Mouse (Mus musculus): ENCODE data around the gene Samsn1. TPM values are rescaled to one million over a fixed set of nuclear protein-coding genes. Genes with fewer than 3 reads are reported as not detected.
A peak's percentile ranks its signal among the peaks of the same experiment; 100 is the strongest.

Samsn1 gene
- polyA plus RNA-seq, 1 experiment from 2014 or later, result 1.8 TPM

DNA sequence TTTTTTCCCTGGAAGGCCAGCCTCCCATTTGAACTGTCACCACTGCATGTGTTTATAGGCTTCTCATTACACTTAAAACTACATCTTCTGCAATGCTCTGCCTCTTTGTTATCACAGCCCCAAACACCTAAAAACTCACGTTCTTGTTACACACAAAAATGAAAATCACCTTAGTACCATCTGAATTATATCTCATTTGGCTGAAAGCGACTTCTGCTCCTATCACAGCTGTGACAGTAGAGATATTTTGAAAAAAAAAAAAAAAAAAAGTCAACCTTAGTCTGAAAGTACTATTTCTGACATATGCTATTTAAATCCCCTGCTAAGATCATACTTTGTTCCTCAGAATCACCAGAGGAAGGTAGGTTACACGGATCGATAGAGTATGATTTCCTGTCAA, 102.8 kb downstream of the Samsn1 start:
- Histone ChIP-seq H3K4me1 (ENCODE audit: control insufficient read depth, insufficient read depth, low read length) (no peaks in the 10 kb centered on the region), H3K9ac (replicated peaks; ENCODE audit: low read length) (no peak overlapping the region), H3K4me2 (ENCODE audit: low read length) (no peak overlapping the region), H3K9me3 (ENCODE audit: control insufficient read depth, low read length) (no peaks in the 10 kb centered on the region), H3K27ac (replicated peaks; ENCODE audit: low read depth, low read length) (no peak overlapping the region), H3K4me3 (replicated peaks; ENCODE audit: low read depth, low read length) (no peak overlapping the region), H3K36me3 (ENCODE audit: control insufficient read depth, insufficient read depth, low read length) (no peaks in the 10 kb centered on the region), H3K27me3 (ENCODE audit: control insufficient read depth, insufficient read depth, low read length) (no peaks in the 10 kb centered on the region)
- no peak for DNase-seq
- 87% methylated on average over 4 of the region's 4 CpGs for WGBS
- no peak for ATAC-seq (ENCODE audit: low FRiP score, low TSS enrichment)

DNA sequence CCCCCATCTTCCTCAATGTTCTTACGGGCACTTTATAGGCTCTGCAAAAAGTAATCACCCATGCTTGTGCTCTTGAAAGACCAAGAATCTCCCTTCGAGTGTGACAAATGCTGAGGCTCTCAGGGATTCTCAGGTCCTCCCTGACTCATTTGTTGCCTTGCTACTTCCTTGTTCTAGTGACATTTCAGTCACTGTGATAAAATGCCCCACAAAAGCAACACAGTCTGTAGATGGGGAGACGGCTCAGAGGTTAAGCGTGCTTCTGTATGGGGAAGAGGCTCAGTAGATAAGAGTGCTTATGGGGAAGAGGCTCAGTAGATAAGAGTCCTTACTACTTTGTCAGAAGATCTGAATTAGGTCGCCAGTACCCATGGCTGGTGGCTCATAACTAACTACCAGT, 104.4 kb downstream of the Samsn1 start:
- ATAC-seq (ENCODE audit: low FRiP score, low TSS enrichment) (no peak), DNase-seq (no peak)
- WGBS, result 90% methylated on average over 5 of the region's 5 CpGs
- no peak overlapping the region for H3K9ac ChIP-seq (replicated peaks; ENCODE audit: low read length)
- no peaks in the 10 kb centered on the region for H3K36me3 ChIP-seq (ENCODE audit: control insufficient read depth, insufficient read depth, low read length)
- no peak overlapping the region for H3K4me2 ChIP-seq (ENCODE audit: low read length)
- H3K9me3 ChIP-seq (ENCODE audit: control insufficient read depth, low read length), result no peaks in the 10 kb centered on the region
- no peak overlapping the region for H3K27ac ChIP-seq (replicated peaks; ENCODE audit: low read depth, low read length)
- no peaks in the 10 kb centered on the region for H3K27me3 ChIP-seq (ENCODE audit: control insufficient read depth, insufficient read depth, low read length)
- H3K4me1 ChIP-seq (ENCODE audit: control insufficient read depth, insufficient read depth, low read length), result no peaks in the 10 kb centered on the region
- H3K4me3 ChIP-seq (replicated peaks; ENCODE audit: low read depth, low read length), result no peak overlapping the region

DNA sequence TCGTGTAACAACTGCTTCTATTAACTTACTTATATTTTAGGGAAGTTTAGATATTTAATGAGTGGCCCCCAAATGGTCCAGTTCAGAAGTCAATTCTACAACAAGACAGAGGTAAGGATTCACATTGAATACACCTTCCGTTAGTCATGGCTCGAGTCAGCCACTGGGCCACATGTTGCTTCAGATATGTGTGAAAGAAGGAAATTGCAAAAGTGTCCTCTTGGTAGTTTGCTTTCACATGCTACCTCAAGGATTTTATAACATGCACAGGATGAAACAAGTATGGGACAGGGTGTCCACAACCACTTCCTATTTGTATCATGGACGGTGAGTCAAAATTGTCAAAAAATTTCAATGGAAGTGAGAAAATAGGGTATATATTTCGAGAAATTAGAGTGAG, 110.0 kb downstream of the Samsn1 start:
- WGBS, result 92% methylated on average over 5 of the region's 5 CpGs
- DNase-seq (no peak), ATAC-seq (ENCODE audit: low FRiP score, low TSS enrichment) (no peak)
- H3K9ac ChIP-seq (replicated peaks; ENCODE audit: low read length), result no peak overlapping the region
- H3K36me3 ChIP-seq (ENCODE audit: control insufficient read depth, insufficient read depth, low read length), result no peaks in the 10 kb centered on the region
- H3K4me3 ChIP-seq (replicated peaks; ENCODE audit: low read depth, low read length), result no peak overlapping the region
- no peaks in the 10 kb centered on the region for H3K4me1 ChIP-seq (ENCODE audit: control insufficient read depth, insufficient read depth, low read length)
- H3K4me2 ChIP-seq (ENCODE audit: low read length), result no peak overlapping the region
- no peaks in the 10 kb centered on the region for H3K27me3 ChIP-seq (ENCODE audit: control insufficient read depth, insufficient read depth, low read length)
- no peak overlapping the region for H3K27ac ChIP-seq (replicated peaks; ENCODE audit: low read depth, low read length)
- no peaks in the 10 kb centered on the region for H3K9me3 ChIP-seq (ENCODE audit: control insufficient read depth, low read length)

DNA sequence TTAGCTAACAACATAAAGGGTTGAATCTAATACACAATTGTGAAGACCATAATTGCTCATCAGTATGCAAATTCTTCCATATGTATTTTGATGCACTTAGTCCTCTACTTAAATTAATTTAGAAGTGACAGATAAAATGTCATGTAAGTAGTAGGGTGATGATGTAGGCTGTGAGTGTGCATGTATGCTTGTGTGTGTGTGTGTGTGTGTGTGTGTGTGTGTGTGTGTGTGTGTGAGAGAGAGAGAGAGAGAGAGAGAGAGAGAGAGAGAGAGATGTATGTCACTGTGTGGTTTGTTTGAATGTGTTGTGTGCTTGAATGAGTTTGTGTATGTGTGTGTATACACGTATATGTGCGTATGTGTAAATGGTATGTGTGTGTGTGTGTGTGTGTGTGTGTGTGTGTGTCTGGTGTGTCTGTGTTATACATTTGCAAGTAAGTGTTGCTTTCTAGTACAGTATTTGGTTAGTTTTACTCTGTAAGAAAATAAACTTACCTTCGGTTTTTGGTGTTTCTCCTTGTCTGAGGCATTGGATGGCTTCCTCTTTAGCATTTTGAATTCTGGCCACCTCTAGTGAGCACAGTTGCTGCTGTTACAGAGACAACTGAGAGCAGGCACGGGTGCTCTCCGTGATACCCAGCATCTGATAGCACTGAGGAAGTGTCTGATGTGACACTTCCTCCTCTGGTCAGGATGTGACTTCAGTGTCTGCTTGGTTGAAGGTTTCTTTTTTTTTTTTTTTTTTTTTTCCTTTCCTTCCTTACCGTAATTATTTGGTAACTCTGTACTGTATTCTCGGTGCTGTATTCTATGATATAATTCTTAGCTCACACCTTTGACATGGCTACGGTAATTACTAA, 113.2 kb downstream of the Samsn1 start:
- Histone ChIP-seq H3K27me3 (ENCODE audit: control insufficient read depth, insufficient read depth, low read length) (no peaks in the 10 kb centered on the region), H3K4me2 (ENCODE audit: low read length) (no peak overlapping the region), H3K27ac (replicated peaks; ENCODE audit: low read depth, low read length) (no peak overlapping the region), H3K36me3 (ENCODE audit: control insufficient read depth, insufficient read depth, low read length) (no peaks in the 10 kb centered on the region), H3K9me3 (ENCODE audit: control insufficient read depth, low read length) (no peaks in the 10 kb centered on the region), H3K9ac (replicated peaks; ENCODE audit: low read length) (no peak overlapping the region), H3K4me3 (replicated peaks; ENCODE audit: low read depth, low read length) (no peak overlapping the region), H3K4me1 (ENCODE audit: control insufficient read depth, insufficient read depth, low read length) (no peaks in the 10 kb centered on the region)
- DNase-seq (no peak), ATAC-seq (ENCODE audit: low FRiP score, low TSS enrichment) (no peak)
- 84% methylated on average over 8 of the region's 8 CpGs for WGBS

DNA sequence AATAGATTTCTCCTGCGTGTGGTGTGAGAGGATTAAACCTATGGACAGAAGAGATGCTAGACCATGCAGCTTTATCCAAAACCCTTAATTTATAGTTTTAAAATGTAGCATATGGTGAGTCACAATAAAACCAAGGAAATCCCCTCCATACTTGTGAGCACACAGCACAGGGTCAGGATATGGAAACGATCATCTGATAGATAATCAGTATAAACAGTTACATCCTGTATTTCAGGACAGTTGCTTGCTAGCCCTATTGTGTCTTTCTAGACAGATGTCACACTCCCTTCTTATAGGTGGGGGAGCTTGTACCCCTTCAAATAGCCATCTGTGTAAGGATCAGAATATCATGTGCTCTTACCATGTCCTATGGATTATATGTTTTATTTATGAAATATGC, 115.3 kb downstream of the Samsn1 start:
- DNase-seq (no peak), ATAC-seq (ENCODE audit: low FRiP score, low TSS enrichment) (no peak)
- Histone ChIP-seq H3K4me3 (replicated peaks; ENCODE audit: low read depth, low read length) (no peak overlapping the region), H3K9ac (replicated peaks; ENCODE audit: low read length) (no peak overlapping the region), H3K4me1 (ENCODE audit: control insufficient read depth, insufficient read depth, low read length) (no peaks in the 10 kb centered on the region), H3K27me3 (ENCODE audit: control insufficient read depth, insufficient read depth, low read length) (no peaks in the 10 kb centered on the region), H3K9me3 (ENCODE audit: control insufficient read depth, low read length) (no peaks in the 10 kb centered on the region), H3K27ac (replicated peaks; ENCODE audit: low read depth, low read length) (no peak overlapping the region), H3K4me2 (ENCODE audit: low read length) (no peak overlapping the region), H3K36me3 (ENCODE audit: control insufficient read depth, insufficient read depth, low read length) (no peaks in the 10 kb centered on the region)
- WGBS, result 85% methylated on average over 2 of the region's 2 CpGs

DNA sequence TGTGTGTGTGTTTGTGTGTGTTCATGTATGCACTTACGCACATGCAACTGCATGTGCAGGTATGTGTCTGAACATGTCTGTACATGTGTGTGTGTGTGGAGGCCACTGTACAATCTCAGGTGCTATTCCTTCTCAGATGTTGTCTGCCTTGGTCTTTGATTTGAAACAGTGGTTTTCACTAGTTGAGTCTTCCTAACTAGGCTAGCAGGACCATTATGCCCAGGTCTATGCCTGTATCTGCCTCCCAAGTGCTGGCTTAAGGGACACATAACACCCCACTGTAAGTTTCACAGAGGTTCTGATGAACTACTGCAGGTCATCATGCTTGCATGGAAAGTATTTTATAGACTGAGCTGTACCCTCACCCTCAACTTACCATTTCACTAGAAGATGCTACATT, 115.8 kb downstream of the Samsn1 start:
- no peak overlapping the region for H3K4me3 ChIP-seq (replicated peaks; ENCODE audit: low read depth, low read length)
- no peaks in the 10 kb centered on the region for H3K27me3 ChIP-seq (ENCODE audit: control insufficient read depth, insufficient read depth, low read length)
- no peaks in the 10 kb centered on the region for H3K4me1 ChIP-seq (ENCODE audit: control insufficient read depth, insufficient read depth, low read length)
- H3K9ac ChIP-seq (replicated peaks; ENCODE audit: low read length), result no peak overlapping the region
- WGBS, result 95% methylated on average over 1 of the region's 1 CpGs
- H3K4me2 ChIP-seq (ENCODE audit: low read length), result no peak overlapping the region
- no peak overlapping the region for H3K27ac ChIP-seq (replicated peaks; ENCODE audit: low read depth, low read length)
- DNase-seq, result no peak
- no peaks in the 10 kb centered on the region for H3K9me3 ChIP-seq (ENCODE audit: control insufficient read depth, low read length)
- no peaks in the 10 kb centered on the region for H3K36me3 ChIP-seq (ENCODE audit: control insufficient read depth, insufficient read depth, low read length)
- ATAC-seq (ENCODE audit: low FRiP score, low TSS enrichment), result no peak

DNA sequence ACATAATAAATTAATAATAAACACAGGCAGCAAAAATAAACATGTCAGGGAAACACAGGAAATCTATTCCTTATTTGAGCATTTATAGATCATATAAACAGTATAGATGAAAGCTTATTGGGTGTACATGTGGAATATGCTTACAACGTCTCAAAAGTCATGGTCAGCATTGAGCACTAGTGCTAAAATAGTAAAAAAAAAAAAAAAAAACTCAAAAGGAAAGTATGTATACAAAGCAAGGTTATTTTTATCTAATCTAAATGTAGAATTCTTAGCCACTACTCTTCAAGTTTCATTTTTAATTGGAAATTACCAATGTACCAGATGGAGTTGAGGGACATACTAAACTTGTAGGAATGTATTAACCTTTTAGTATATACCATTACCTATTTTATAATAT, 116.8 kb downstream of the Samsn1 start:
- H3K27ac ChIP-seq (replicated peaks; ENCODE audit: low read depth, low read length), result no peak overlapping the region
- DNase-seq (no peak), ATAC-seq (ENCODE audit: low FRiP score, low TSS enrichment) (no peak)
- H3K4me1 ChIP-seq (ENCODE audit: control insufficient read depth, insufficient read depth, low read length), result no peaks in the 10 kb centered on the region
- 86% methylated on average over 1 of the region's 1 CpGs for WGBS
- H3K27me3 ChIP-seq (ENCODE audit: control insufficient read depth, insufficient read depth, low read length), result no peaks in the 10 kb centered on the region
- H3K9ac ChIP-seq (replicated peaks; ENCODE audit: low read length), result no peak overlapping the region
- H3K4me3 ChIP-seq (replicated peaks; ENCODE audit: low read depth, low read length), result no peak overlapping the region
- H3K4me2 ChIP-seq (ENCODE audit: low read length), result no peak overlapping the region
- H3K9me3 ChIP-seq (ENCODE audit: control insufficient read depth, low read length), result no peaks in the 10 kb centered on the region
- H3K36me3 ChIP-seq (ENCODE audit: control insufficient read depth, insufficient read depth, low read length), result no peaks in the 10 kb centered on the region

DNA sequence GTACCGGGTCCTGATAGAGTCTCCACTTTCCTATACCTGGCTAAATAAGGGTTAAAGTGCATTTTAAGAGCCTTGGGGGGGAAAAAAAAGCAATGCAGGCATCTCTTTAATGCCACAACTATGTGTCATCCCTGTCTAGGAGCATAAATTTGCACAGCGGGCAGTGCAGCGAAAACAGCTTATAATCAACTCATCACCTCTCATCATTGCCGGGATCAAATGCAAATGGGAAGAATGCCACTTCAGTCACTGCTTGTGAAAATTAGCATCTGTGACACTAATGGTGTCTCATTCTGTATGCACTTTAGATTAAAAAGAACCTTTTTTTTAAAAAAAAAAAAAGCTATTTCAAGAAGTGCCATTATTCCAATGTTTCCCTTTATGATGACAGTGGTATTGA, 118.0 kb downstream of the Samsn1 start:
- no peak overlapping the region for H3K4me3 ChIP-seq (replicated peaks; ENCODE audit: low read depth, low read length)
- no peaks in the 10 kb centered on the region for H3K27me3 ChIP-seq (ENCODE audit: control insufficient read depth, insufficient read depth, low read length)
- H3K4me1 ChIP-seq (ENCODE audit: control insufficient read depth, insufficient read depth, low read length), result no peaks in the 10 kb centered on the region
- WGBS, result 67% methylated on average over 4 of the region's 4 CpGs
- no peak overlapping the region for H3K4me2 ChIP-seq (ENCODE audit: low read length)
- no peaks in the 10 kb centered on the region for H3K9me3 ChIP-seq (ENCODE audit: control insufficient read depth, low read length)
- no peaks in the 10 kb centered on the region for H3K36me3 ChIP-seq (ENCODE audit: control insufficient read depth, insufficient read depth, low read length)
- H3K27ac ChIP-seq (replicated peaks; ENCODE audit: low read depth, low read length), result no peak overlapping the region
- no peak overlapping the region for H3K9ac ChIP-seq (replicated peaks; ENCODE audit: low read length)
- DNase-seq (peak; percentile 30), ATAC-seq (ENCODE audit: low FRiP score, low TSS enrichment) (no peak; the same call in 1 of the 2 replicates)

DNA sequence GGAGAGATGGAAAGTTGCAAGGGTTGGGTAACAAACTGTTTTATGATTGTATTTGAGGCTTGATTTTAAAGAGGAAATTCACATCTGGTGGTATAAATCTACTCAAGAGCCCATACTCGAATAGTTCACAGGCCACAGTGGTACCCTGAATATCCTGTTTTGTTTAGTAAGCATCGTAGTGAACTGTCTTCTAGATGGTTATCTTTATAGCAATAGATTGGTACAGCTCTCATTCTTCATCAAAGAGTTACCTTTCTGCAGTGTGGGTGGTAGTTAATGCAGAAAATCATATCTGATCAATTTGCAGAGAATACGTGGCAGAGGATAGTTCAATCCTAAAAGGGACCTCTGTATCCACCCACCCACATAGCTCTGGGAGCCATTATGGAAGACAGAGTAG, 119.1 kb downstream of the Samsn1 start:
- H3K4me2 ChIP-seq (ENCODE audit: low read length), result no peak overlapping the region
- WGBS, result 84% methylated on average over 3 of the region's 3 CpGs
- ATAC-seq (ENCODE audit: low FRiP score, low TSS enrichment), result no peak

More for the DNA sequence above, 119.1 kb downstream of the Samsn1 start:
- no peak overlapping the region for H3K27ac ChIP-seq (replicated peaks; ENCODE audit: low read depth, low read length)
- H3K9me3 ChIP-seq (ENCODE audit: control insufficient read depth, low read length), result no peaks in the 10 kb centered on the region
- H3K36me3 ChIP-seq (ENCODE audit: control insufficient read depth, insufficient read depth, low read length), result no peaks in the 10 kb centered on the region
- no peak overlapping the region for H3K9ac ChIP-seq (replicated peaks; ENCODE audit: low read length)
- no peak for DNase-seq
- H3K4me3 ChIP-seq (replicated peaks; ENCODE audit: low read depth, low read length), result no peak overlapping the region
- H3K27me3 ChIP-seq (ENCODE audit: control insufficient read depth, insufficient read depth, low read length), result no peaks in the 10 kb centered on the region
- no peaks in the 10 kb centered on the region for H3K4me1 ChIP-seq (ENCODE audit: control insufficient read depth, insufficient read depth, low read length)

Measured in midbrain, embryonic 14.5 days (tissue).